Mouse (Mus musculus): ENCODE data around the gene Gm10318. TPM values are rescaled to one million over a fixed set of nuclear protein-coding genes. Genes with fewer than 3 reads are reported as not detected.

Gene Gm10318
- not detected for total RNA-seq (2021)
- long read RNA-seq: 0 reads

- no peak for DNase-seq (ENCODE audit: low spot score in 2 of 2)
These were observed at the start of gene Gm10318 for GRCm38 (mm10) chr10:77852559-77852958. TSS of gene Gm10318 (plus strand) at chr10:77852859.

- DNase-seq (ENCODE audit: low spot score in 2 of 2): no peak
These were observed 48.6 kb upstream of the Gm10318 start for GRCm38 (mm10) chr10:77804095-77804494.

GRCm38 (mm10) chr10:77811743-77812142 lies 40.9 kb upstream of the Gm10318 start, which contains the start of gene Gm9507:
TSS of gene Gm9507 (minus strand) at chr10:77811843.
- no peak for DNase-seq (ENCODE audit: low spot score in 2 of 2)

- no peak for DNase-seq (ENCODE audit: low spot score in 2 of 2)
These were observed 38.3 kb upstream of the Gm10318 start, which contains the start of gene Gm2696 for GRCm38 (mm10) chr10:77814382-77814781. TSS of gene Gm2696 (plus strand) at chr10:77814682.

- DNase-seq (ENCODE audit: low spot score in 2 of 2): no peak
These were observed 37.1 kb upstream of the Gm10318 start for GRCm38 (mm10) chr10:77815514-77815913.

- no peak for DNase-seq (ENCODE audit: low spot score in 2 of 2)
These were observed 34.1 kb upstream of the Gm10318 start for GRCm38 (mm10) chr10:77818523-77818922.

GRCm38 (mm10) chr10:77819203-77819602 lies 33.5 kb upstream of the Gm10318 start:
- no peak for DNase-seq (ENCODE audit: low spot score in 2 of 2)

GRCm38 (mm10) chr10:77826951-77827350 lies 25.7 kb upstream of the Gm10318 start, which contains the start of gene Krtap10-4:
TSS of gene Krtap10-4 (minus strand) at chr10:77827095.
- no peak for DNase-seq (ENCODE audit: low spot score in 2 of 2)

- DNase-seq (ENCODE audit: low spot score in 2 of 2): peak in 1 of 2 experiments; percentile 6
These were observed 17.0 kb upstream of the Gm10318 start, which contains the start of gene Krtap10-10 for GRCm38 (mm10) chr10:77835647-77836046. TSS of gene Krtap10-10 (plus strand) at chr10:77835947.

GRCm38 (mm10) chr10:77839006-77839405 lies 13.7 kb upstream of the Gm10318 start:
- no peak for DNase-seq (ENCODE audit: low spot score in 2 of 2)

GRCm38 (mm10) chr10:77846503-77846902 lies 6.2 kb upstream of the Gm10318 start, which contains the start of gene Gm36176:
TSS of gene Gm36176 (plus strand) at chr10:77846803.
- no peak for DNase-seq (ENCODE audit: low spot score in 2 of 2)

- DNase-seq (ENCODE audit: low spot score in 2 of 2): no peak
These were observed 5.7 kb upstream of the Gm10318 start for GRCm38 (mm10) chr10:77846961-77847360.

GRCm38 (mm10) chr10:77847538-77847937 lies 5.1 kb upstream of the Gm10318 start:
- DNase-seq (ENCODE audit: low spot score in 2 of 2): no peak

GRCm38 (mm10) chr10:77861675-77862074 lies 9.0 kb downstream of the Gm10318 start, which contains the start of gene Gm3285:
TSS of gene Gm3285 (plus strand) at chr10:77861975.
- DNase-seq (ENCODE audit: low spot score in 2 of 2): no peak

GRCm38 (mm10) chr10:77864067-77864761 lies 11.6 kb downstream of the Gm10318 start:
- DNase-seq (ENCODE audit: low spot score in 2 of 2): no peak

- no peak for DNase-seq (ENCODE audit: low spot score in 2 of 2)
These were observed 12.1 kb downstream of the Gm10318 start for GRCm38 (mm10) chr10:77864762-77865143.

GRCm38 (mm10) chr10:77867546-77867945 lies 14.9 kb downstream of the Gm10318 start:
- DNase-seq (ENCODE audit: low spot score in 2 of 2): no peak

- DNase-seq (ENCODE audit: low spot score in 2 of 2): no peak
These were observed 17.0 kb downstream of the Gm10318 start for GRCm38 (mm10) chr10:77869651-77870050.

- peak in 1 of 2 experiments; percentile 51 for DNase-seq (ENCODE audit: low spot score in 2 of 2)
These were observed 26.3 kb downstream of the Gm10318 start for GRCm38 (mm10) chr10:77878985-77879384.

GRCm38 (mm10) chr10:77880305-77880704 lies 27.6 kb downstream of the Gm10318 start:
- DNase-seq (ENCODE audit: low spot score in 2 of 2): no peak

GRCm38 (mm10) chr10:77882553-77882952 lies 29.9 kb downstream of the Gm10318 start:
- DNase-seq (ENCODE audit: low spot score in 2 of 2): no peak

- DNase-seq (ENCODE audit: low spot score in 2 of 2): no peak
These were observed 33.5 kb downstream of the Gm10318 start for GRCm38 (mm10) chr10:77886007-77886747.
